Mouse (Mus musculus): ENCODE measurements at regions not wholly inside any gene's neighbourhood (a gene's known extent, or its start where the extent isn't known, plus 50 kb on each side); places are given as distances from the start of the nearest gene placed in this dataset.
A peak's percentile ranks its signal among the peaks of the same experiment; 100 is the strongest.

- DNase-seq (ENCODE audit: low spot score in 2 of 2) = peak in 1 of 2 experiments; percentile 1
Observed at GRCm38 (mm10) chrX:56276348-56276747, 63.7 kb upstream of the Gm773 start.

- DNase-seq (ENCODE audit: low spot score in 2 of 2) = peak; percentile 10 to 32
Observed at GRCm38 (mm10) chrX:56274170-56274569, 61.5 kb upstream of the Gm773 start.

GRCm38 (mm10) chrX:56269706-56270105 lies 57.0 kb upstream of the Gm773 start:
- DNase-seq (ENCODE audit: low spot score in 2 of 2) = peak; percentile 26 to 39

All from left cerebral cortex, adult 18-20 months (tissue).